Mouse (Mus musculus): ENCODE results near the gene Cd28.

Cd28 gene

GRCm38 (mm10) chr1:60716567-60716966 lies at the start of gene Cd28:
Gene Cd28 (plus strand): TSS chr1:60716800.
- DNase-seq (ENCODE audit: low spot score in 2 of 2) = no peak

GRCm38 (mm10) chr1:60667873-60668616 lies 48.6 kb upstream of the Cd28 start:
- no peak for DNase-seq (ENCODE audit: low spot score in 2 of 2)

- DNase-seq (ENCODE audit: low spot score in 2 of 2) = no peak
Observed at GRCm38 (mm10) chr1:60669048-60669447, 47.6 kb upstream of the Cd28 start.

- no peak for DNase-seq (ENCODE audit: low spot score in 2 of 2)
Observed at GRCm38 (mm10) chr1:60669664-60670063, 46.9 kb upstream of the Cd28 start.

DNA sequence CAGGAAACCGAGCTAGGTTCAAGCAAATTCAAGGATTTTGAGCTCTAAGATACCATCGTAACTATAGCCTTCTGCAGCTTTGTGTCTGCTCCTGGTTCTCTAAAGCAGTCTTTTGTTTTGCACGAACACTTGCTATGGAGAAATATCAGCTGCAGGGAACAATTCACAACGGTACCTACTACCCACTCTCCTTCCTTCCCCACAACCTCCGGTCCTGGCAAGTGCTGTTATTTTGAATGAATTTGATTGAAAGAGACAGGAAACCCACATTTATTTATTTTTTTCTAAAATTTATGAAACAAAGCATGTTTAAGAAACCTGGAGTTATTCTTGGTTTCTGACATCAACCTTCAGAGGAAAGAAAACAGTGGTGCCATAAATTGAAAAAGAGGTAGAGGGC lies 46.4 kb upstream of the Cd28 start:
- no peak for DNase-seq (ENCODE audit: low spot score in 2 of 2)

- DNase-seq (ENCODE audit: low spot score in 2 of 2) = no peak
Observed at GRCm38 (mm10) chr1:60683766-60684165, 32.8 kb upstream of the Cd28 start.

DNA sequence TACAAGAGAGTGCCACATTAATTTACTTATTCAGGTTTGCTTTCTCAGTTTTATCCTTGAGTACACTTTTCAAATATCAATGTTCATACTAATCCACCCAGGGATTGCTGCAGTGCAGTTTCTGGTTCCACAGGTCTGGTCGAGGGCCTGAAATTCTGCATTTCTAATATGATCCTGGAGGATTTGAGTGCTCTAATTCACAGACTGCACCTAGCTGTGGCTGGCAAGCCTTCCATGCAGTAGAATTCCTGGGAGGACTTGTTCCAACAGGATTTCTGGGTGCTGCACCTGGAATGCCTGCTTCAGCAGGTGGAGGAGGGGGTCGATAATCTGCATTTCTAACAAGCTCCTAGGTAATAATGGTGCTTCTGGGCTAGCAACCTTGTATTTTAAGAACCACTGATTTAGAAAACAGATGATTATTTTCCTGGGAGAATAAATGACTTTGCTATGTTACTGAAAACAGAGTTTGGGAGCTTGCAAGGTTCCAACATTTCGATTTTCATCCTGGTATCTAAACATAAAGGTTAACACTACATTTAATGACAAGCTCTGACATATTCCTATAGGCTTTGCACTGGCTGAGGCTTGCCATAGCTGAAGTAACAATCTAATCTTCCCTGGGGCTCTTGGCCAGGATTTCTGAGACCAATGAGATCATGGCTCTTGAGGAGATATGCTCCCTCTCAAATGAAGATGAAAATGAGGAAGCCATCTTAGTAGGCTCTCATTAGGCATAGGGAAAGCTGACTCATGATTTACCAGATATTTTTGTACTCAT lies 20.3 kb upstream of the Cd28 start:
- DNase-seq (ENCODE audit: low spot score in 2 of 2) = no peak

- no peak for DNase-seq (ENCODE audit: low spot score in 2 of 2)
Observed at GRCm38 (mm10) chr1:60702641-60703040, 14.0 kb upstream of the Cd28 start.

DNA sequence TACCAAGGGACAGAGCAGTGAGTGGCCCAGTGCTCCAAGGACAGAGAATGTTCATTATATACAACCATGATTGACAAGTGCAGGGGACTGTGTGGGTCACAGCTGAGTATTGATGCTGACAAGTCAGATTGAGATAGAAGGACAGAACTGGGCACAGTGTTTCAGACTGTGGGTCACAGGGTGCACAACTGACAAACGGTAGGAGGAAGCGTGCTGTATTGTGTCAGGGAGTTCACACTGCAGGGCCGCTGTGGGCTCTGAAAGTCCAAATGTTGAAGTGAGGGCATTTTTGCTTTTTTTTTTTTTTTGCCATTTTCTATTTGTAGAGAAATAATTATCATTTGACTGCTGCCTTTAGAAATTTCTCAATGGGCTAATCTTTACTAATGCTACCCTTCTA lies 3.4 kb upstream of the Cd28 start:
- DNase-seq (ENCODE audit: low spot score in 2 of 2) = no peak

GRCm38 (mm10) chr1:60715651-60716196 lies 876 bp upstream of the Cd28 start:
- DNase-seq (ENCODE audit: low spot score in 2 of 2) = no peak

DNA sequence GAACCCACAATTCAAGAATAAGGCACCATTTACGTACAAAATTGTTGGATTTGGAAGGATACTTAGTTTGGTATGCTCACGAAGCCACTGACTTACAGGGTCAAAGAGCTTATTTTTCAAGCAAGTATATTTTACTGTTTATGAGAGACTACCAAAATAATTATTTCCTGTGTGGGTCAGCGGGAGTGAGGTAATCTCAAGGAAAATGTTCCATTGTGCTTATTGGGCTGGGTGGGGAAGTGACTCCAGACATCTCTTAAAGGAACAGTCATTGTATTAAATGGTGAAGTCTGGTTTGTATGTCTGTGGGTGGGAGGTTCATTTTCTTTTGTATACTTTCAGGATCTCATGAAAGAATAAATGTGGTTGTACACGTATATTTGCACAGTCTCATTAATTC lies 2.0 kb downstream of the Cd28 start:
- no peak for DNase-seq (ENCODE audit: low spot score in 2 of 2)

DNA sequence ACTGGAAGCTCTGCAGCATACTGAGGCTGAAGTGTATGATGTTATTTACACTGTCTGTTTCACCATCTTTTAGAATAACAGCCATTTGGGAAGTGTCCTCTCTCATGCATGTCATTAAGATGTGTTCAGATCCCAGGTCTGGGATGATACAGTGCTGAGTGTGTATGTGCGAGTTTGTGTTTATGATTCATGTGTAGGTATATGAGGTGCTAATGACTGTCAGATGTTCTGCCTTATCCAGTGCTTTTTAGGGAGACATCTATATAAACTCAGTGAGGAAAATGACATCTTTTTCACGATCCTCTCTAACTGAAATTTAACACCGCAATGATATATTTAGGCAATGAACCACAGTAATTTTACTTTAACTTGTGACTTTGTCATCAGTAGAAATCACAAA lies 7.0 kb downstream of the Cd28 start:
- DNase-seq (ENCODE audit: low spot score in 2 of 2) = no peak

DNA sequence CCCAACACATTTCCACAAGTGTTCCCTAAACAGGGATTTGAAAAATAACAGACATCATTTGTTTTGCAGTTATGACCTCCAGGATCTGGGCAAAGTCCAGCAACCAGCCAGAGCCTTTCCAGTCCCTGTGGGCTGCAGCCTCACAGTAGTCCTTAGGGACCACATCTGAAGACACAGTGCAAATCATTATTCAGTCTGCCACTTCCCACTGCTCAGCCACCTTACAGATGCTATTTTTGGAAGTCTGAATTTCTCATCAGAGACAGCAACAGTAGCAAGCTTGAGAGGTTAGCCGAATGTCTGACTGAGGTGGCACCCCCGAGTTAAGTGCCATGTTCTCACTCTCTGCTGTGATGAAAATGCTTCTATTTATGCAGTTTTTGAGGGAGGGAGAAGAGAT lies 15.3 kb downstream of the Cd28 start:
- DNase-seq (ENCODE audit: low spot score in 2 of 2) = no peak

DNA sequence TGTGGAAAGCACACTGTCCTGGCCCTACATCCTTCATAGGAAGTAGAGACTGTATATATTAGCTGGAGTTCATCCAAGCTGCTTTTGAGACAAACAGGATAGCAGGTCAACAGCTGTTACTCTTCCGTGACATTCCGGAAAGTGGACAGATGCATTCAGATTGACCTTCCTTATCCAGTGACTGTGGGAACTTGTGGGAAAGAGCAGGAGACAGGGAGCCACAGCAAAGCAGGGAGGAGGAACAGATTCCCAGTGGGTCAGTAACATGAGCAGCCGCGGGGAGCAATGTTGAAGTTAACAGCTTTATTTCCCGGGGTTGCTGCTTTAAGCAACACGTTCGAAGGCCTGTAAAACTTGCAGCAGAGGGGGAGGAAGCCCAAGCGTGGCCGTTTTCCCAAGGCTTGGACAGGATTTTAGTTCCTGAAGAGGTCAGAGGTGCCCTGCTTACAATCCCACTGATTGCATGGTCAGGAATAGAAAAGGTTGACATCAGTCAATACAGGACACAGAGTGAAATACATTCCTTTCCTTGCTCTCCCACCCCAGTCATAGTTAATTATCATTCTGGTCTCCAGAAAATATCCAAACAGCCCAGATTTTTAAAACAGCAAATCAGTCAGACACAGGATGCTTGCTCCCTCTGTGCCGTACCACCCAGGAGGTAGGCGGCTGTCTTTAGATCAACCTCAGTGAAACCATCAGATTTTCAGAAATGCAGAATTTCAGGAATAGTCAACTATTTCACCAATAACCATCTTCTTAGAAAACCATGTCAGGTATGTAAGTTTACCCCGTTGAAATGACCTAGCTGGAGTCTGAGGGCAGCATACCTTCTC lies 18.7 kb downstream of the Cd28 start:
- no peak for DNase-seq (ENCODE audit: low spot score in 2 of 2)

- DNase-seq (ENCODE audit: low spot score in 2 of 2) = no peak
Observed at GRCm38 (mm10) chr1:60735908-60736280, 19.3 kb downstream of the Cd28 start.

DNA sequence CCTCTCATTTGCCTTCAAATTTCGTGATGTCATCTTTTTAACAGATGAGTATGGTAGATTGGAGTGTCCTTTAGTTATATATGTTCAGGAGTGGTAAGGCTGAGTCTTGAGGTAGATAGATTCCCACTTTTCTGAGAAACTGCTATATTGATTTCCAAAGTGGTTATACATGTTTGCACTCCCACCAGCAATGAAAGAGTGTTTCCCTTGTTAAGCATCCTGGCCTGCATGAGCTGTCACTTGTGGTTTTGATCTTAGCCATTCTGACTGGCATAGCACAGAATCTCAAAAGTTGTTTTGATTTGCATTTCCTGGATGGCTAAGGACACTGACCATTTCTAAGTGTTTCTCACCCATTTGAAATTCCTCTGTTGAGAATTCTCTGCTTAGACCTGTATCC lies 27.7 kb downstream of the Cd28 start:
- no peak for DNase-seq (ENCODE audit: low spot score in 2 of 2)

DNA sequence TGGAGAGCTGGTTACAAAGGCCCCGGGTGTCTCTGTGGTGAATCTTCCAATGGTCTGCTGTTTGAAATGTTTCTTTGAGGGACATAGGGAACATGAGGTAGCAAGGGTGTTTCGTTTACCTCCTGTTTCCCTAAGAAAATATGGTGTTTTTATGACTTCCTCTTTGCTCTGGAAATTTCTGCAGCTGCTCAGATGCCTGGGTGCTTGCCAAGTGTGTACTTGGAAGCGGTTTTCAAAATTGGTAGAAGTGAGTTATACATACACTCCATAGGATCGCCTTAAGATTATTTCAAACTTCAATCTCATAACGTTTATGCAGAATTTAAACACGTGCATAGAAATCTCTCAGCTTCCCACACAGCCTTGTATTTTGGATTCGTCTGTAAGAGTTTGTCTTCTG lies 29.1 kb downstream of the Cd28 start:
- no peak for DNase-seq (ENCODE audit: low spot score in 2 of 2)

DNA sequence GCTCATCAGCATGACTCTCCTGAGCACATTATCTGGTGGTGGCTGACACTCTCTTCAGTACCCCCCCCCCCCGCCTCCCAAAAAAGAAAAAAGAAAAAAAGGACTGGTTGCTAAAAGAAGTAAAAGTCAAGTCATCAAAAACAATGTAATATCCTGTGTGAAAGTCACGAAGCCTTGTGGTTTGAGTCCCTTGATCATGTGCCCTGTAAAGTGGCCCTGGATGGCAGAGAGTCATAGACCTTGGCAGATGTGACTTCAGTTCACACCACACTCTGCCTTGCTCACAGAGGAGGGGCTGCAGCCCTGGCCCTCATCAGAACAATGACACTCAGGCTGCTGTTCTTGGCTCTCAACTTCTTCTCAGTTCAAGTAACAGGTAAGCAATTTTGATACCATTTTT lies 29.6 kb downstream of the Cd28 start:
- no peak for DNase-seq (ENCODE audit: low spot score in 2 of 2)

DNA sequence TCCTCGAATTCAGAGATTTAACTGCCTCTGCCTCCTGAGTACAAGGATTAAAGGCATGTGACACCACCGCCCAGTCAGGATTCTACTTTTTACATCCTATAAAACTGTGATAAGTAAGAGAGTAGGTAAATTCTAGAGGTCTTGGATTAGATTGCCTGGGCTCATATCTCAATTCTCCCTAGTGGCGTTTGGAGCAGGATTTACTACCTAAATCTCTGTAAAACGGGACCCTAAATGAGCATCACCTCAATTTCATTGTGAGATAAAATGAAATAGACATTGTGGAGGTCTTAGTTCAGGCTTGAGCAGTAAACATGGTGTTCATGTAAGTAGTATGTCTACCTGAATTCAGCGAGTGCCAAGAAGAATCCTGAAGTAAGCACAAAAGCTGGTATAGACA lies 30.3 kb downstream of the Cd28 start:
- no peak for DNase-seq (ENCODE audit: low spot score in 2 of 2)

DNA sequence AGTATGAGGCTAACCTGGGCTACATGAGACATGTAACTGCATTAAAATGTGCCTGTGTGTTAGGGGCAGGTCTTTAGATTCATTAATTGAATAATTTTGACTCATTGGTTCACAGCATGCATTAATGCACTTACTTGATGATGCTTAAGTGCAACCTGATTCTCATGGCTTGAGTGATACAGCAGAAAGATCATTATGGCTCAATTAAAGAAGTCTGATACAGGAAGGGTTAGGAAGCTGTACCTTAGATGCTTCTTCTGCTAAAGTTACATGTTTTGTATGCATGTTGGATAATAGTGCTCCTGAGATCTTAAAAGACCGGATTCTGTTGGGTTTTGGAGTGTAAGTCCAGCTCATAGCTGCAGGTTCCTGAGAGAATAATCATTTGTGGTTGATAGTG lies 31.7 kb downstream of the Cd28 start:
- no peak for DNase-seq (ENCODE audit: low spot score in 2 of 2)

DNA sequence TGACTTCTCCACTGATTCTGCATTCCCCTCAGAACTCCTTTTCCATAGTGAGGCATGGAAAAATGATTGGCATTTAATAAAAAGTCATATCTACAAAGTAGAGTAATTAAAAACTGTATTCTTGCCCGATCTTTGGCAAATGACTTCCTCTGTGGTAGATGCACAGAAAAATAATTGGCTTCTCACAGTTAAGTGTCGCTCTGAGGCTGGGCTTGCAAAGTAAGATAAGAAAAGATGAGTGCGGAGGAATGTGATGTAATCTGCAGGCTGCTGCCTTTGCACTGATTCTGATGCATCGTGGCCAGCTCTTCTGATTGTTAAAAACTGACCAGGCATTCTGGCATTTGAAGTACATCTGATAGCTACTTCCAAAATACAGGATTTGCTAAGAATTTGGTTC lies 32.3 kb downstream of the Cd28 start:
- DNase-seq (ENCODE audit: low spot score in 2 of 2) = no peak

GRCm38 (mm10) chr1:60749346-60749840 lies 32.8 kb downstream of the Cd28 start:
- no peak for DNase-seq (ENCODE audit: low spot score in 2 of 2)

Data from frontal cortex, postnatal 25 days (tissue).